Mouse (Mus musculus): ENCODE data around the gene Anapc2.

Anapc2 gene

DNA sequence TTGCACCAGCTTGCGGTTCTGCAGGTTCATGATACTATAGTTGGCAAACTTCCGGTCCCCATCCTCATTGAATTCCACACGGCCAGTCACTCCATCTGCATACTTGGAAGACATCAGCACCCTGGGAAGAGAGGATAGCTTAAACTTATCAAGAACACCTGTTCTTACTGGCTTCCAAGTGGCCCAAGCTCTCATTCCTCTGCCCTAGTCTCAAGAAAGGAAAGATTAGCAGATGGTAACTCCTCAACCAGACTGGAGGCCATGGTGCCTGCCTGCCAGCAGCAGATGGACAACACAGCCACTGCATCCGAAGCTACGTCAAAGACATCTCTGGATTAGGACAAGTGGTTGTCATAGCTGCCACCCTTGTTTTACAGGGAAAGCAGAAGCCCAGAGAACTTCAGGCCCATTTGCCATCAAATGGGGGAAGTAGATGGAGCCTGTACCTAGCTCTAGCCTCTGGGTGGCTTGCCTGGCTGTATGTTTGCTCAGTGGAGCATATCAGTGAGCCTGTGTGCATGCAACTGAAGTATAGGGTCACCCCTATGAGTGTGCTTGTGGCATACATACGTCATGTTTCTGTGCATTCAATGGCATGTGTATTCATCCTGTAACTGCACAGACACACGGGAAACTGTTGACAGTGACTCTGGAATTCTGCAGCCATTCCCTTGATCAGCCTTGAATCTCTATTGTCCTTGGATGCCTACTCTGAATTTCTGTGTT is 31.8 kb downstream of the Anapc2 start:
- no peak for DNase-seq (ENCODE audit: low spot score in 2 of 2)

DNA sequence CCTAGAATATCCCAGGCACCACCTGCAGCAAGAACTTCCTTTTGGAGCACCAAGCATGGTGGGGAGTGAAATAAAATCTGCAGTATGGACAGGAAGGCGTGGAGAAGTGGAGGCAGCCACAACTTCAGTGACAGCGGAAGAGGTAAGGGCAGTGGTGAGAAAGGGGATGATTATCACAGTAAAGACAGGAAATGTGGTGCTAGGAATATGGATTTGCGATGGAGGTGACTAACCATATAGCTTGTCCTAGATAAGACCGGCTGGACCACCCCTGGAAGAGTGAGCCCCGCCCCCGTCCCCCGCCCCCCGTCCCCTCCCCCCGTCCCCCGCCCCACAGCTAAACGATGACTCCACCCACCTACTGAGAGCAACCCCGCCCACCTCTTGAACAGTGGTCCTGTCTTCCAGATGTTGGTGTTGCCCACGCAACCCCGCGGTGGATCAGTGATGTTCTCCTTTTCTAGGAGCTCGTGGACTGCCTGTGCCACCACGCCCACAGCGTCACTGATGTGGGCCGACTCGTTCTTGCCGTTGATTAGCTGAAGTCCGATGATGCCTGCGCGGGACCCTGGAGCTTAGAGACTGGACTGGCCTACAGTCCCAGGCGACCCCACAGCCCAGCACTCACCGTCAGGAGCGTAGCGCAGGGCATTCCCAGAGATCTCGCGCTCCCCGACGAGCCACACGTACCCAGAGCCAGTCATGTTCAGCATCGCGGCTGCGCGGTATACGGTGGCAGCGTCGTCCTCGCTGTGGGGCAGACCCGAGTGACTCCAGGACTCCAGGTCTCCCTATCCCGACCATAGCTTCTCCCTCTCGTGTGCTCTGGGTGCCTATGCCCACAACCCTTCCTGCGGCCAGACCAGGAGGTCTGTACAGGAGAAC is 32.6 kb downstream of the Anapc2 start:
- peak in 1 of 2 experiments; percentile 44 for DNase-seq (ENCODE audit: low spot score in 2 of 2)

DNA sequence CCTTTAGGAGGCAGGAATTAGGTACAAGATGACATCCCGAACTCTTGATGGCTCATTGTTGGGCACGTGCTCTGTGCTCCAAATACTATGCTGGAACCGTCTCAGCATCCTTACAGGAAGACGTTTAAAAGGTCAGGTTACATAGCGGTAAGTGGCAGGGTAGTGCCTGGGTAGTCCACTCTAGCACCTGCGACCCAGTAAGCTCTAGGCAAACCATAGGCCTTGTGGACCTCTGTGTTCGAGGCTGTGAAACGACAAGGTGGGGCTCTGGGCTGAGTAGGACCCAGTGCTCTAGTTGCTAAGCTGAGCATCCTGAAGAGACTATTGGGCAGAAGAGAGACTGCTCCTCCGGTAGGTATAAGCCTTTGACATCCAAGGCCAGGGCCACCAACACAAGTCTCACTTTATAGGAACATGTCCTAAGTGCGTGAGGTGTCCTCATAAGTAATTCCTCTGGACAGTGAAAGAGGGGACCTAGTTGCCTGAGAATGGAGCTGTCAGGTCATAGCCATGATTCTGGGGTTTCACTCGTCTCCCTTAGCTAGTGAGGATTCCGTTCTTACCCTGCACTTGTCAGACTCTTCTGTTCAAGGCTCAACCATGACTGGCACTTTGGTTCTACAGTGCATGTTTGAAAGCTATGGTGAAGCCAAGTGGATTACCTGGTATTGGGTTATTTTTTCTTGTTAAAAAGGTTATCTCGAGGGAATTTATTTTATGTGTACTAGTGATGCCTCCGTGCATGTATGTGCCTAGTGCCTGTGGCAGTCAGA is 33.5 kb downstream of the Anapc2 start:
- DNase-seq (ENCODE audit: low spot score in 2 of 2), result no peak

DNA sequence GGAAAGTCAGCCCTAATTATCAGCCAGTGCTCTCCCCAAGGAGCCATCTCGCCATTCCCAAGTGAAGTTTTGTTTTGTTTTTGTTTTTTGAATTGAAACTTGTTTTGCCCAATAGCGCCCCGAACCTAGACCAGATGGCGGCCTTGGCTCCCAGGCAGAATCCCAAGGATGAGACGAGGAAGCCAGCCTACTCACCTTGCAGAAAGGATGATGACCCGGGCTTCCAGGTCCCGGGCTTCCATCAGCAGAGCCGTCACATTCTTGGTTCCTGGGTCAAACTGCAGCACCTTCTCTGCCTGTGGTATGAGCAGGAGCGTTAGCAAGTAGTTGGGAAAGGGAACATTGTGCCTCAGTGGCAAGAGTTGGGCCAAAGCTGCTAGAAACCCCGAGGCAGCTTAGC is 37.9 kb downstream of the Anapc2 start:
- no peak for DNase-seq (ENCODE audit: low spot score in 2 of 2)

DNA sequence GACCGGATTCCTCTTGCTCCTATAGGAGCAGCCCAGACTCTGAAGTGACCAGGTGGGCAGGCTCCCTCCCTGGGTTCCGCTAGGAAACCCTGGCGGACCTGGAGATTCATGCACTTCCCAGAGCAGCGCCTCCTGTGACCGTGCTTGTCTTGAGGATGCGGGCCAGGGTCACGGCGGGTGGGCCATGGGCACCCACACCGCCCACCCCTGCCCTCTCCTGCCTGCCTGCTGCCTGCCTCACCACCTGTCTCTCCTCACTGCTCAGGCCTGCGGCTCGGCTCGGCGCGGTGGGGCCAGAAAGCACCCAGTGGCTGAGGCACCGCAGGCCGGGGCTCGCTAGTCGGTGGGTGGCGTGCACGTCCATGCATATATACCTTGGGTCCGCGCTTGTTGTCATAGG is 38.7 kb downstream of the Anapc2 start:
- DNase-seq (ENCODE audit: low spot score in 2 of 2), result no peak

DNA sequence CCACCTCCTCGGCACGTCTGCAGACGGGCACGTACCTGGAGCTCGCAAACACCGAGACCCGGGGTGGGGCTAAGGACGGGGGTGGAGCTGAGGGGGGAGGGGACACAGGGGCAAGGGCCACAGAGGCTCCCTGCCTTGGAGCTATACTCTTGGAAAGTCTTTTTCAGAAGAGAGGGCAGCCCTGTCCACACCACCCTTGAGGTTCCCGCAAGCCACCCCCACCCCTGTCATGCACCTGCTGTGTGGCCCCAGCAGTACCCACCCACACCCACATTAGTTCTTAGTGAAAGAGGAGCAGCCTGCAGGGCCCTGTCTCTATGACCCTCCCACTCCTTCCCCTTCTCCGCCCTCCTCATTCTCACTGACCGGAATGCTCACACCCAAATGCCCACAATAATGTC is 39.2 kb downstream of the Anapc2 start:
- no peak for DNase-seq (ENCODE audit: low spot score in 2 of 2)

DNA sequence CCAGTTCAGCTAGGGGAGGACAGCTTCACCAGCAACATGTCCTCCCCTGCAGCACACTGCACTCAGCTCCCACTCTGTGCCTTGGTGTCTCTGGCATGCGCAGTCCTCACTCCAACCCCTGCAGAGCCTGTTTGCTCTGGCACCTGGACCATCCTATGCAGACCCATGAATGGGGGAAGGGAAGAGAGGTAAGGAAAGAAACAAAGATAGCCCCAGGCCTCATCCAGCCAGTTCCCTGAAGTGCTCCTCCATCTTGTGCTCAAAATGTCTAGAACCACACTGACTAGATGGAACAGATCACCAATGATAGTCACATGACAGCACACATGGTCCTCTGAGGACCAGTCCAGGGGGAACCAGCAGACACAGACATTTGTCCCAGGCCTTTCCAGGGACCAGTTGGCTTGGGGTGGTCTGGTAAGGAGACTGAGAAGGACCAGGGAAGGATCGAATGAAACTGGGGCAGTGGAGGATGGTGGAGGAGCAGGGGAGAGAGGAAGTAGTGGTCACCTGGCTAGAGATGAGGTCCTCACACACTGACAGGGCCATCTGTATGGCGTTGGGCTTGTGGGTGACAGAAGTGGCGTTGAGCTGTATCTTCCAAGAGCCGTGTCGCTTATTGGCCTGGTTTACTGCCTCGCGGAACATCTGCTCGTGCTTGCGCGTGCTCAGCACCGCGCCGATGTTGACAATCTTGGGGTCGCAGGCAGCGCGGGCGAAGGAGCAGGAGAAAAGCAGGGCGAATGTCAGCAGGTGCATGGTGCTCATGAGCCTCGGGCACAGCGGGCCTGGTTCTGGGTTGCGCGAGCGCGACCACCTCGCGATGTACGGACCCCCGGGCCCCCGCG is 46.1 kb downstream of the Anapc2 start:
- DNase-seq (ENCODE audit: low spot score in 2 of 2), result no peak

DNA sequence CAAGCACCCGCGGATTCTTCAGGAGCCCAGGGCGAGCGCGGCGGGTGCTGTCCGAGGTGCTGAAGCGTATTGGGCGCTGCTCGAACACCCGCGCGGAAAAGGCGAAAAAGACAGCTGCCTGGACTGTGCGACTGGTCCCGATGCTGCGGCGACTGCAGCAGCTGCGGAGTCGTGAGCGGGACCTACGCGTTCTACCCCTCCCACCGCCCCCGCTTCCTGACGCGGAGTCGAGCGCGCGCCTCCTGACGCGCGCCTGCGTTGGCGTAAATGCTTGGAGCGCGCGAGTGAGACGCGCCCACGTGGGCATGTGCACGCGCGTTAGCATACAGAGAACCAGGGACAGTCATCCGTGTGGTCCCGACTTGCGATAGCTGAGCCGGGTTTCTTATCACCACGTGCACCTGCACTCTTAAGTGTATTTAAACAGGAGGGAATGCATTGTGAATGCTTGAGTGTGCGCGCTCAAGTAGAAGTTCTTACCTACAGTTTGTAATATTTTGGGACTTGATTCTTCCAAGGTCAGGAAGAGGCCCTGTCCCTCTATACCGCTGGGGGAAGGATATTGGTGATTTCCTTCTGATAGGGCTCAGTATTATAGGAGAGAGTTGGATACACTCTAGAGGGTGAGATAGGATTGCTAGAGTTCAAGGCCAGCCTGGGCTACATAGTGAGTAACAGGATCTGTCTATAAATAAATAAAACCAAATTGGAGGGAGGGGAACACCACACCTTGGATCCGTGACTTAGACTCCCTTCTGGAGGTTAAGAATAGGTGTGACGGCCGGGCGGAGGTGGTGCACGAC is 46.9 kb downstream of the Anapc2 start, which contains the start of gene Grin1:
Gene Grin1 (minus strand): TSS at position 217 of the 803 bp plus-strand sequence.
- peak in 1 of 2 experiments; percentile 77 for DNase-seq (ENCODE audit: low spot score in 2 of 2)

DNA sequence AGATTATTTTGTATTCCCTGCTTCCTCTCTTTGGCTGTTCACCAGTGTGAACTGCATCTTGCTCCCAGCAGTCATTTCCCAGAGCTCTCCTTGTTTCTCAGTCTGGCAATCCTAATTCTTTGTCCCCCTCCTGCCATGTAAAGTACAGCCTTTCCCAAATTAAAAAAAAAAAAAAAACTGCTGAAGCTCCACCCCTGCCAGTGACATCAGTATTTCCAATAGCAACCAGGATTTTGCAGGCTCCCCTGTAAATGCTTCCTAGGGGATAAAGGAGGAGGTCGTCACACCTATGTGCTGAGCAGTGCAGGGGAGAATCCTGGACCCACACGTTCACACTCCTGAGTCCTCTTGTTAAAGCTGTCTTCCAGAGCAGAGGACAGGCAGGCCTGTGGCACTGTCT is 47.8 kb downstream of the Anapc2 start:
- DNase-seq (ENCODE audit: low spot score in 2 of 2), result no peak

DNA sequence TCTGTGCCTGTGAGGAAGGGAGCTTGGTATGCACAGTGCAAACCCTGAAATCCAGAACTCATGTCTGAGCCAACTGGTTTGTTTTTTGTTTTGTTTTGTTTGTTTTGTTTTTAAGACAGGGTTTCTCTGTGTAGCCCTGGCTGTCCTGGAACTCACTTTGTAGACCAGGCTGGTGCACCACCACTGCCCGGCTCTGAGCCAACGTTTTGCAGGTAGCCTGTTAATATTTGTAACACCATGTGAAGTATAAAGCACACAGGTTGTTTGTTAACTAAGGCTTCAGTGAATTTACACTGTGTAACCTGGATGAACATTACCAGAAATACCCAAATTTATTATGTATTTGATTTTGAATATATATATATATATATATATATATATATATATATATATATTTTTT is 53.8 kb downstream of the Anapc2 start:
- DNase-seq (ENCODE audit: low spot score in 2 of 2), result no peak

DNA sequence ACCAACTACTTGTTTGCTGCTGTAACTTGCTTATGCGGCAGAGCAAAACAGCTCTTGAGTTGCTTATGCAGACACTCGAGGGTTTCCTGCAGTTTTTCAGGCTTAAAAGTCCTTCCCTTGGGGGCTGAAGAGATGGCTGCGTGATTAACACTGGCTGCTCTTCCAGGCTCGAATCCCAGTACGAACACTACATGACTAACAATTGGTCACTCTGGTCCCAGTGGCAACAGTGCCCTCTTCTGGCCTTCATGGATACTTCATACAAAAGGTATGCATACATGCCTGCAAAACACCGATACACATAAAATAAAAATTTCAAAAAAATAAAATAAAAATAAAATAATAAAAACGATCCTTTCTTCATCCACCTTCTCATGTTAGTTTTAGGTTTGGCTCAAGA is 56.2 kb downstream of the Anapc2 start:
- peak in 1 of 2 experiments; percentile 53 for DNase-seq (ENCODE audit: low spot score in 2 of 2)

DNA sequence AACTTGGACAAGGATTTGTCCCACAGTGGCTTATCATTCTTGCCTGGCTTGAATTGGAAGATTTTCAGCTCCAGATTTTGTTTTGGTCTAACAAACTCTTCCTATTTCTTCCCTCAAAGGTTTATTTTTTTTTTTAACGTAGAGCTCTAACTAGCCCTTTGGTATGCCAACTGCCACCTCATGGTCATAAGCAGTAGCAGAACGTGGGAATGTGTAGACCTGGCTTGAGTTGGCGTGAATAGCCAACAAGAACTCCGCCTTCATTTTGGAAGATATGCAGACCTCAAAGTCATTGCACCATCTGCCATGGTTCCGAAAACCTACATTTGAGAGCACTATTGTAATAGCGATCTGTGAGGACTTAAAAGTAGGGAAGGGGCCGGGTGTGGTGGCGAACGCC is 59.2 kb downstream of the Anapc2 start:
- no peak for DNase-seq (ENCODE audit: low spot score in 2 of 2)

DNA sequence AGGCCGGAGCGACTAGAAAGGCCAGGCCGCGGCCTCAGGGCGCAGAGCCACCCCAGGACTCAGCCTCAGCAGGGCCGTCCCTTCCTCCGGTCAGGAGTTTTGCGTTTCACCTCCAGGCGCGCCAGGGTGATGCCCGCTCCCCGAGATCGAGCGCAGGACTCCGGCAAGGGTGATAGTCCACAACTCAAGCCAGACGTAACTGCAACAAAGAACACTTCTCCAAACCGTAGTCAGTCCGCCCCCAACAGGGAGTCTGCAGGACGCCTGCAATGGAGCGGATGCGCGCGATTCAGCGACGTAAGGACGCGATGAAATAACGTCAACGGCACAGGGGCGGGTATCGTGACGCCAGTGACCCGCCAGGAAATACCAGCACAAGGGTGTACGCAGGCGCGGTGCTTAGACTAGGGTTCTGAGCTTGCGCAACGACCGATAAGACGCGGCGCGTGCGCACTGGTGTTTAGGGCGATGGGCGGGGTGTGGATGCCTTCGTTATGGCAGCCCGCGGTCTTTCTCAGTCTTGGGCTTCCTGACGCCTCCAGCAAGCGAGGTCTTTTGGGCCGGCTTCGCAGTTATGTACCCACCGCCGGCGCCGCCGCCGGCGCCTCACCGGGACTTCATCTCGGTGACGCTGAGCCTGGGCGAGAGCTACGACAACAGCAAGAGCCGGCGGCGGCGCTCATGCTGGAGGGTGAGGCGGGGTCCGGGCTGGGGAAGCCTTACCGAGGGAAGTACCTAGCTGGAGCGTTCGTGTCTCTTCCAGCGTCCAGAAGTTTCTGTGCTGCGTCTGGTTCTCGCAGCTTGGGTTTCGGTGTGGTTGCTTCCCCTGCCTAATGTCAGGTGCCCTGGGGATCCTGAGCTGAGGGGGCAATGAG is 60.2 kb downstream of the Anapc2 start, which contains the start of gene Man1b1:
Gene Man1b1 (plus strand): TSS at position 53 of the 875 bp plus-strand sequence.
- peak; percentile 98 for DNase-seq (ENCODE audit: low spot score in 2 of 2)

DNA sequence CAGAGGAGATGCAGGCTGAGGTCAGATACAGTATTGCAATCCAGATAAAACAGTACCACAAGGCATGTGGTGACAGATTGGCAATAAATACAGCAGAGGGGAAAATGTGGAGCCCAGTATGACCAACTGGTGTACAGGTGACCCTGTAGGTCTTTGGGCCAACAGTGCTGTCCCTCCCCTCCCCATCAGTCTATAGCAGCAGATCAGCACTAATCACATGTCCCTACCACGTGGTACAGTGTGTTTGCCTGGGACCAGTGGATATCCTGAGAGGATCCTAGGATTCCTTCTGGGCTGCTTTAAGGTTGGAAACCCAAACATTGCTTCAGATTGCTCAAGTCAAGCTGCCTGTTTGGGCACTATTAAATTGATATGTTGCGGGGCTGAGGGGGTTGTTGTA is 61.3 kb downstream of the Anapc2 start:
- no peak for DNase-seq (ENCODE audit: low spot score in 2 of 2)
